Mouse (Mus musculus): ENCODE measurements around the gene Ndufaf1. TPM values are rescaled to one million over a fixed set of nuclear protein-coding genes. Genes with fewer than 3 reads are reported as not detected.

Gene Ndufaf1
- 13.4 TPM for total RNA-seq (2023)

GRCm38 (mm10) chr2:119662220-119663182, at the start of gene Ndufaf1:
TSS of gene Ndufaf1 (minus strand) at chr2:119662827.

GRCm38 (mm10) chr2:119674525-119675214, 12.0 kb upstream of the Ndufaf1 start, which contains the start of gene Rtf1:
TSS of gene Rtf1 (plus strand) at chr2:119675068.

GRCm38 (mm10) chr2:119618199-119618982, 44.2 kb downstream of the Ndufaf1 start, which contains the start of the genes Nusap1 and Oip5:
TSS of gene Nusap1 (plus strand) at chr2:119618298.
TSS of gene Oip5 (minus strand) at chr2:119618469.

Other genes starting within 250 kb of the Ndufaf1 start
- 49.5 TPM for gene Ino80, start 185.1 kb downstream of the Ndufaf1 start, total RNA-seq (2023)
- 0.12 TPM for gene Exd1, start 115.2 kb downstream of the Ndufaf1 start, total RNA-seq (2023)
- gene Chp1, start 115.1 kb downstream of the Ndufaf1 start, total RNA-seq (2023) = 54.7 TPM
- gene Nusap1, start 44.5 kb downstream of the Ndufaf1 start, total RNA-seq (2023) = 1.0 TPM
- 0.95 TPM for gene Oip5, start 44.4 kb downstream of the Ndufaf1 start, total RNA-seq (2023)
- 56.9 TPM for gene Rtf1, start 12.2 kb upstream of the Ndufaf1 start, total RNA-seq (2023)
- not detected for gene Itpka, start 79.5 kb upstream of the Ndufaf1 start, total RNA-seq (2023)
- gene Ltk, start 97.6 kb upstream of the Ndufaf1 start, total RNA-seq (2023) = 3.0 TPM
- 34.8 TPM for gene Rpap1, start 124.7 kb upstream of the Ndufaf1 start, total RNA-seq (2023)
- gene Tyro3, start 134.9 kb upstream of the Ndufaf1 start, total RNA-seq (2023) = 6.6 TPM
- 81.5 TPM for gene Mga, start 234.4 kb upstream of the Ndufaf1 start, total RNA-seq (2023)